Mouse (Mus musculus) limb, embryonic 11.5 days (tissue): ENCODE data around the gene Fasn. TPM values are rescaled to one million over a fixed set of nuclear protein-coding genes. Genes with fewer than 3 reads are reported as not detected.
A peak's percentile ranks its signal among the peaks of the same experiment; 100 is the strongest.

ENCODE experiments used
- ATAC-seq: fragments of 200-750 bp; cut with Nextera tagmentation; 2 replicates; pipeline ENCODE4 v1.8.0; 2017; ENCODE audit warnings: low read depth; ENCODE audit not compliant: insufficient number of reproducible peaks, low FRiP score, low TSS enrichment
- DNase-seq: peaks from one replicate; pipeline ENCODE4 v3.0.0-alpha.2; 2015; ENCODE audit warnings: low spot score
- H3K27ac ChIP-seq: fragments of 300-500 bp; sonication (generic); replicated peaks from 2 replicates; pipeline ENCODE4 v1.5.1; 2014; ENCODE audit warnings: low read depth, mild to moderate bottlenecking, low read length
- H3K27me3 ChIP-seq: fragments of 300-500 bp; sonication (generic); 2 replicates; pipeline ENCODE4 v1.6.1; 2014; ENCODE audit warnings: mild to moderate bottlenecking, low read length, mixed read lengths; ENCODE audit not compliant: control insufficient read depth, insufficient read depth
- H3K36me3 ChIP-seq: fragments of 300-500 bp; sonication (generic); 2 replicates; pipeline ENCODE4 v1.6.1; 2014; ENCODE audit warnings: mild to moderate bottlenecking, low read length, moderate library complexity, mixed read lengths; ENCODE audit not compliant: control insufficient read depth, insufficient read depth
- H3K4me1 ChIP-seq: fragments of 300-500 bp; sonication (generic); 2 replicates; pipeline ENCODE4 v1.6.1; 2014; ENCODE audit warnings: low read length, mixed read lengths; ENCODE audit not compliant: control insufficient read depth, insufficient read depth
- H3K4me2 ChIP-seq: fragments of 300-500 bp; sonication (generic); 2 replicates; pipeline ENCODE4 v1.6.1; 2014; ENCODE audit warnings: low read depth, mild to moderate bottlenecking, moderate library complexity; ENCODE audit not compliant: severe bottlenecking
- H3K4me3 ChIP-seq: fragments of 300-500 bp; sonication (generic); 2 replicates; pipeline ENCODE4 v1.5.1; 2014; ENCODE audit warnings: low read depth, low read length
- H3K9ac ChIP-seq: fragments of 300-500 bp; sonication (generic); 2 replicates; pipeline ENCODE4 v1.6.1; 2014; ENCODE audit warnings: mild to moderate bottlenecking, low read length
- H3K9me3 ChIP-seq: fragments of 300-500 bp; sonication (generic); 2 replicates; pipeline ENCODE4 v1.6.1; 2016; ENCODE audit warnings: low read length; ENCODE audit not compliant: control insufficient read depth
- WGBS: fragments of 180-500 bp; shearing (Covaris S2); extraction: QIAGEN DNeasy Blood & Tissue Kit; methylation state at CpG from one replicate; pipeline ENCODE4 v1.1.7; 2014; 5-methylcytosine and 5-hydroxymethylcytosine counted together
- polyA plus RNA-seq: library from polyadenylated mRNA; unstranded; fragments of >200 nt; fragmentation: Nextera tagmentation; extraction: Ambion mirVana; gene quantifications from 2 replicates; pipeline ENCODE4 v1.2.1, GENCODE M21; 2014

Fasn gene
- polyA plus RNA-seq, 1 experiment from 2014 or later, result 87.3 TPM

- H3K9ac ChIP-seq, result no peak overlapping the region
- H3K27ac ChIP-seq, result no peak overlapping the region
- H3K36me3 ChIP-seq, result no peaks in the 10 kb centered on the region
- H3K4me1 ChIP-seq, result no peaks in the 10 kb centered on the region
- no peak overlapping the region for H3K4me3 ChIP-seq
- H3K4me2 ChIP-seq, result no peak overlapping the region
- H3K27me3 ChIP-seq, result no peaks in the 10 kb centered on the region
- ATAC-seq (no peak), DNase-seq (no peak)
- WGBS, result 91% methylated on average over 3 of the region's 3 CpGs
- H3K9me3 ChIP-seq, result no peaks in the 10 kb centered on the region
Observed at GRCm38 (mm10) chr11:120831659-120832440, 7.5 kb upstream of the Fasn start.

DNA sequence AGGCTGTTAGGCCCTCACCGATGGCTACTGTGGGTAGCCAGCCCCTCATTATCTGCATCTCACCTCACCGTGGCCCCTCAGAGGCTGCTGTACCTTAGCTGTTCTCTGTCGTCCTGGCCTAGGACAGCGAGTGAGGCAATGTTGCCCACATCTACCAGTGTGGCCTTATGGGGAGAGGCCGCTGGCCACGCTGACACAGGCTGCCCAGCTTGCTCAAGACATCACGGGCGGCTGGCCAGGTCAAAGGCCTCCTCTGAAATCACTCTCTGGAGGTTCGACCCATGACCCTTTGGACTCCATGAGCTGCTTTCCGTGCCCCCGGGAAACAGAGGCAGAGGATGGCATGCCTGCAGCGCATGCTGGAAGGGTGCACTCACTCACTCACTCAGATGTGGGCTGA, 6.3 kb upstream of the Fasn start:
- ATAC-seq, result no peak
- no peak for DNase-seq
- WGBS, result 84% methylated on average over 12 of the region's 12 CpGs
- Histone ChIP-seq H3K9ac (no peak overlapping the region), H3K36me3 (no peaks in the 10 kb centered on the region), H3K27ac (no peak overlapping the region), H3K4me3 (no peak overlapping the region), H3K4me1 (peaks cover 3% of the 10 kb centered on the region; the same call in 1 of the 2 replicates), H3K4me2 (no peak overlapping the region), H3K27me3 (no peaks in the 10 kb centered on the region), H3K9me3 (no peaks in the 10 kb centered on the region)

DNA sequence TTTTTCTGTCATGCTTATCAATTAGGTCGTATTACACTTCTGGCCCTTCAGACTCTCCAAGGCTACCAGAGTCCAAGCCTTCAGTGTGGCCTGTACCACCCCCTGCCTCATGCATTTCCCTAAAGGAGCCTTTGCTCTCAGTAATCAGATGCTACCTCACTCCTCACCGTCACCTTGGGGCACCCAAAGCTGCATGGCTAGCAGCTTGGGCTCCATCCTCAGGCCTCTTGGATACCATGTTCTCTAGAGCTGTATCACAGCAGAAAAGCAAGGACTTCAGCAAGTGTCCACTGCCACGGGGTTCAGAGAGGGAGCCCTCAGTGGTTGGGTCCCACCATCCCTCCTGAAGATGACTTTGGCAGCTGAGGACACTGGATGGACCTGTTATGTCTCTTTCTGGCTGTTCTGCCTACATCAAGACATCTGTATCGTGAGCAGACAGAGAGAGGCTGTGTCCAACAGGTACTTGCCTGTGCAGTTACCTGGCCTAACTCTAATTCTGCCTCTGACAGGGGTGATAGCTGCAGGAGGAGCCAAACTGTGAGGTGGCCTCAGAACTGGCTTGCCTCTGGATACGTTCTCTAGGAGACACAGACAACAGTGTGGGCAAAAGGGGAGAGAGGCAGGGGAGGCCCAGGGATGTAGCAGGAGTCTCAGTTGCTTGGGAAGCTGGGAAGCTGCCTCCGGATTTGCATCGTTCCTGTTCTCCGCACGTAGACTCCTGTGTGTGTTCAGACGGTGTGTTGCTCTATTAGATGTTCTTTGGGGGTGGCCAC, 5.6 kb upstream of the Fasn start:
- WGBS, result 89% methylated on average over 10 of the region's 10 CpGs
- Histone ChIP-seq H3K36me3 (no peaks in the 10 kb centered on the region), H3K27ac (no peak overlapping the region), H3K9me3 (no peaks in the 10 kb centered on the region), H3K9ac (no peak overlapping the region), H3K4me3 (no peak overlapping the region), H3K4me1 (peaks cover 10% of the 10 kb centered on the region), H3K4me2 (no peak overlapping the region), H3K27me3 (no peaks in the 10 kb centered on the region)
- ATAC-seq (no peak), DNase-seq (no peak)

- WGBS, result 77% methylated on average over 4 of the region's 4 CpGs
- no peaks in the 10 kb centered on the region for H3K27me3 ChIP-seq
- H3K36me3 ChIP-seq, result no peaks in the 10 kb centered on the region
- peaks cover 10% of the 10 kb centered on the region for H3K4me1 ChIP-seq
- H3K9me3 ChIP-seq, result no peaks in the 10 kb centered on the region
- H3K4me2 ChIP-seq, result no peak overlapping the region
- no peak overlapping the region for H3K9ac ChIP-seq
- ATAC-seq, result no peak
- DNase-seq, result no peak
- no peak overlapping the region for H3K4me3 ChIP-seq
- H3K27ac ChIP-seq, result no peak overlapping the region
Observed at GRCm38 (mm10) chr11:120828416-120828815, 4.1 kb upstream of the Fasn start.

DNA sequence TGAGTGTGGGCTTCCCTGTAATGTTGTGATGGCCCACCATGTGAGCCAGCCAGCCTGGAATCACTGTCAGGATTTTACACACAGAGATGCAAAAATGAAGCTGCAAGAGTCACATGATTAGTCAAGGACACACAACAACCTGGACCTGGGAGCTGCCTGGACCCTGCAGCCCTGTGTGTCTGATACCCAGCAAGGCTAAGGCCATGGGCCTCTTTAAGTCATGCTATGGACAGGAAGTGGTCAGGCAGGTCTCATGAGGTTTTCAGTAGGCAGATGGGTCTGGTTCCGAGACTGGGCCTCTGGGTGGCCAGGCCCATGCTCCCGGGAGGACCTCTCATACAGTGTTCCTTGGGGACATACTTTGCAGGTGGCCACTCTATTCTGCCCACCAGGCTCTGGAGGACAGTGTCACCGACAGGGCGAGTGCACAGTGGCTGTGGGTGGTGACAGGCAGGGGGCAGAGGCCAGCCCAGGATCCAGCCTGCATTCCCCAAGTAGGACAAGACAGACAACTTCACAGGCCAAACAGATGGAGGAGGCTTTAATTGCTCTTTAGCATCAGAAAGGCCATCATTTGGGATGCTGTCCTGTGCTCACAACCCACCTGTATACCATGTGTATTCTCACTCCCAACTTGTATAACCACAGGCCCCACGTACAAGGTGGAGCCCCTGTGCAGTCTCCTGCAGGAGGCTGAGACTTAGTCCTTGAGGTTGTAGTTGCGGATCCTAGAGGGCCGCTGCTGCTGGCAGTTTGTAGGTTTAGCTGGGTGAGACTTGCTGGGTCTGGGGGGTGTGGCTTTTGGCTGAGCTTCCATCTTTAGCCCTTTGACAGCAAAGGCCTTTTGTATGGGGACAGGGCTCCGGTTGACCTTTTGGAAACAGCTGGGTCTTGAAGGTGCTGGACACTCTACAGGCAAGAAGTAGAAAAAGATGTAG, 1.9 kb upstream of the Fasn start:
- no peaks in the 10 kb centered on the region for H3K9me3 ChIP-seq
- peak overlapping the region; percentile 80; the same call in 1 of the 2 replicates for H3K9ac ChIP-seq
- ATAC-seq (no peak), DNase-seq (no peak)
- H3K36me3 ChIP-seq, result peaks cover 5% of the 10 kb centered on the region
- no peak overlapping the region for H3K4me2 ChIP-seq
- WGBS, result 86% methylated on average over 8 of the region's 8 CpGs
- H3K27me3 ChIP-seq, result no peaks in the 10 kb centered on the region
- H3K4me3 ChIP-seq, result no peak overlapping the region
- H3K4me1 ChIP-seq, result peaks cover 26% of the 10 kb centered on the region
- H3K27ac ChIP-seq, result peak overlapping the region; percentile 97

- WGBS, result 26% methylated on average over 4 of the region's 4 CpGs
- H3K36me3 ChIP-seq, result peaks cover 10% of the 10 kb centered on the region
- DNase-seq (peak; percentile 41), ATAC-seq (no peak)
- H3K9ac ChIP-seq, result peak overlapping the region; percentile 80
- H3K27me3 ChIP-seq, result no peaks in the 10 kb centered on the region
- H3K4me3 ChIP-seq, result peak overlapping the region; percentile 97; the same call in 1 of the 2 replicates
- H3K9me3 ChIP-seq, result no peaks in the 10 kb centered on the region
- H3K4me1 ChIP-seq, result peaks cover 27% of the 10 kb centered on the region
- H3K27ac ChIP-seq, result peak overlapping the region; percentile 97
- peak overlapping the region; percentile 97 for H3K4me2 ChIP-seq
Observed at GRCm38 (mm10) chr11:120825289-120825863, 1.0 kb upstream of the Fasn start.

GRCm38 (mm10) chr11:120824787-120825288, 491 bp upstream of the Fasn start:
- Histone ChIP-seq H3K4me1 (peaks cover 27% of the 10 kb centered on the region), H3K4me2 (peak overlapping the region; percentile 97), H3K36me3 (peaks cover 15% of the 10 kb centered on the region), H3K27me3 (no peaks in the 10 kb centered on the region), H3K9me3 (no peaks in the 10 kb centered on the region), H3K9ac (peak overlapping the region; percentile 80), H3K27ac (peak overlapping the region; percentile 97), H3K4me3 (peak overlapping the region; percentile 97)
- ATAC-seq, result peak; percentile 79; the same call in 1 of the 2 replicates
- DNase-seq, result no peak
- under 1% methylated on average over 20 of the region's 21 CpGs for whole genome bisulfite sequencing
